Mouse (Mus musculus) colon, adult 2 months (tissue): ENCODE data around the gene Fzd7. TPM values are rescaled to one million over a fixed set of nuclear protein-coding genes. Genes with fewer than 3 reads are reported as not detected.

Experiments used
- polyA plus RNA-seq: library from polyadenylated mRNA; depleted of rRNA; stranded (reverse); fragments of >200 nt; gene quantifications from 2 replicates; pipeline ENCODE4 v1.2.3, GENCODE M21; 2012; rRNA removed

Fzd7 gene
- polyA plus RNA-seq: 19.1 and 21.7 TPM in 2 replicates

DNA sequence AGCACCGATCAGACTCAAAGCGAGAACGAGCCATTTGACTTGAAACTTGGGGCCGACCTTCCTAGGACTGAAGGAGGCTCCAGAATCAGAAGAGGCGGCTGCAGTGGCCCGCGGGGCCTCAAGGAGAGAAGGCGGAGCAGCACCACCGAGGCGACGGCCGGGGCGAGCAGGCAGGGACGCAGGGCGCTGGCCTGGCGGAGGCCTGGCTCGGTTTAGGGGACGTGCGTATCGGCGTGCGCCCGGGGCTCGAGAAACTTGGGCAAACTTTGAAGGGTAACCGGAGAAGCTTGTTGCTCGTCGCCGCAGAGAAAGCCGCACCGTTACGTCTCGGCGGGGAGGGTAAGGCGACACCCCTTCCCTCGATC, at the start of gene Fzd7:
Gene Fzd7 (plus strand): TSS at position 94 of the 365 bp plus-strand sequence.

DNA sequence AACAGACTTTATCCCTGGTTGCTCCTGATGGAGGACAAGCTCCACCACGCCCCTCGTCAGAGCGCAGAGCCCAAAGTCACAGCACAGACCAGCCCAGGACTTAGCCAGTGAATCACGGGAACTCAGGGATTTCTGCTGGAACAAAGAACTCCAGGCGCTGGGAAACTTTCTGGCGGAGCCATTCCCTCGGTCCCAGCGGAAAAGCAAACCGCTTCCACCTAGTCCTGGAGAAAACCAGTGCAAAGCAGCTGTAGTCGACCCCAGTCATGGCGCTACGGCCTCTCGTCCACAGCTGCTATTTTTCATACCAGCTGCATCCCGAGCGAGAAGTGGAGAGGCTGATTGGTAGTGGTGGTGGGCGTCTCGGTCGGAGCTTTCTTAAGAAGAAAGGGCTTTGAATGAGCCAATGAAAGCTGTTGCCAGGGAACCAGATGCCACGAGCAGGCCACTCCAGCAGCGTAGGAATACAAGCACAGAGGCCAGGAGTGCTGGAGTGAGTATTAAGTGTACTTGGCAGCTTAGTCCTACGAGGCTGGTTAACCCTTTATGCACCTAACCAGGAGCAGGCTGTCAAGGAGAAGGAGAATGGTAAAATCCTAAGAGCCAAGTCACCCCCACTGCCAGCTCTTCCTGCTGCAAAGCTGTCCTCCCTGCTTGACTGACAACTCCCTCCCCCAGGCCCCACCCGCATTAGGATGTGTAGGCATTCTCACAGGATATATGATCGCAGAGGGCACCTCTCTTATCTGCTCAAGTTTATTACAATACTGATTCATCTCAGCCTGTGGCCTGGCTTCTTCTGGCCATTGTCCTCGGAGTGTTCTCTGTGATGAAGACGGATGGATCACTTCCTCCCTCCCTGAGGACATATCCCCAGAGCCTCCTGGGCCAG, 34.0 kb downstream of the Fzd7 start, which contains the start of gene Gm973:
Gene Gm973 (plus strand): TSS at position 239 of the 892 bp plus-strand sequence.

Other genes starting within 250 kb of the Fzd7 start
- 2.0 and 3.0 TPM in 2 replicates for gene Als2, start 245.2 kb upstream of the Fzd7 start, polyA plus RNA-seq
- 0.07 TPM in 1 of 2 replicates, not detected in the other for gene Cdk15, start 225.5 kb upstream of the Fzd7 start, polyA plus RNA-seq
- 0.12 and 0.15 TPM in 2 replicates for gene Gm973, start 33.8 kb downstream of the Fzd7 start, polyA plus RNA-seq
- gene Sumo1, start 188.4 kb downstream of the Fzd7 start, polyA plus RNA-seq: 7.5 and 9.3 TPM in 2 replicates
- gene Nop58, start 202.5 kb downstream of the Fzd7 start, polyA plus RNA-seq: 23.7 and 25.2 TPM in 2 replicates